Mouse (Mus musculus) C2C12 (cell line): Measurements from ENCODE around the gene Olfr49. TPM values are rescaled to one million over a fixed set of nuclear protein-coding genes. Genes with fewer than 3 reads are reported as not detected.

Experiments used
- H3K27me3 ChIP-seq: one replicate; pipeline ENCODE4 v1.6.1; 2011; ENCODE audit not compliant: control insufficient read depth, insufficient read depth, insufficient read length
- H3K36me3 ChIP-seq: one replicate; pipeline ENCODE4 v1.6.1; 2011; ENCODE audit not compliant: control insufficient read depth, insufficient read depth
- H3K4me3 ChIP-seq: one replicate; pipeline ENCODE4 v1.5.1; 2011; ENCODE audit warnings: mild to moderate bottlenecking, control low read depth; ENCODE audit not compliant: poor library complexity, insufficient read depth, severe bottlenecking
- H3K79me2 ChIP-seq: one replicate; pipeline ENCODE4 v1.6.1; 2011; ENCODE audit not compliant: control insufficient read depth, insufficient read depth
- H3K79me3 ChIP-seq: one replicate; pipeline ENCODE4 v1.6.1; 2011; ENCODE audit warnings: low read depth, control low read depth
- H3ac ChIP-seq: one replicate; pipeline ENCODE3; 2011; ENCODE audit warnings: low read depth; ENCODE audit not compliant: control insufficient read depth, insufficient read length
- CEBPB ChIP-seq: IDR thresholded peaks from one replicate; pipeline ENCODE4 v1.6.1; 2011; ENCODE audit warnings: low read depth, mild to moderate bottlenecking, control low read depth, moderate library complexity
- CTCF ChIP-seq: IDR thresholded peaks from one replicate; pipeline ENCODE4 v1.5.1; 2011; ENCODE audit not compliant: control insufficient read depth, insufficient read depth, insufficient read length
- FOSL1 ChIP-seq: IDR thresholded peaks from one replicate; pipeline ENCODE4 v1.8.0; 2011; ENCODE audit warnings: mild to moderate bottlenecking, low read length; ENCODE audit not compliant: poor library complexity, insufficient read depth, severe bottlenecking
- MAX ChIP-seq: IDR thresholded peaks from one replicate; pipeline ENCODE4 v1.6.1; 2011; ENCODE audit warnings: mild to moderate bottlenecking, control low read depth
- MYOD1 ChIP-seq: IDR thresholded peaks from one replicate; pipeline ENCODE4 v1.6.1; 2011; ENCODE audit warnings: low read depth; ENCODE audit not compliant: control insufficient read depth, insufficient read length
- MYOG ChIP-seq: IDR thresholded peaks from one replicate; pipeline ENCODE4 v1.6.1; 2011; ENCODE audit not compliant: control insufficient read depth, insufficient read length; ENCODE audit errors: extremely low read depth
- USF1 ChIP-seq: IDR thresholded peaks from one replicate; pipeline ENCODE4 v1.6.1; 2011; ENCODE audit warnings: low read depth, mild to moderate bottlenecking, control low read depth, moderate library complexity
- polyA plus RNA-seq: library from polyadenylated mRNA; unstranded; fragments of >200 nt; fragmentation: generic; extraction: Trizol; gene quantifications from one replicate; pipeline ENCODE4 v1.2.1, GENCODE M21; 2012; ENCODE audit warnings: missing spikeins

The Olfr49 gene
- polyA plus RNA-seq, 1 experiment = not detected

GRCm38 (mm10) chr14:54328548-54328947, 43.8 kb upstream of the Olfr49 start:
- peaks cover 3% of the 10 kb centered on the region for H3K27me3 ChIP-seq
- H3K79me2 ChIP-seq = no peaks in the 10 kb centered on the region
- no peaks in the 10 kb centered on the region for H3K79me3 ChIP-seq
- H3K4me3 ChIP-seq = no peak overlapping the region
- H3K36me3 ChIP-seq = no peaks in the 10 kb centered on the region
- TF ChIP-seq CEBPB (no peak), USF1 (no peak), MYOD1 (no peak), CTCF (no peak), MYOG (no peak), FOSL1 (no peak), MAX (no peak)
- H3ac ChIP-seq = no peak overlapping the region

DNA sequence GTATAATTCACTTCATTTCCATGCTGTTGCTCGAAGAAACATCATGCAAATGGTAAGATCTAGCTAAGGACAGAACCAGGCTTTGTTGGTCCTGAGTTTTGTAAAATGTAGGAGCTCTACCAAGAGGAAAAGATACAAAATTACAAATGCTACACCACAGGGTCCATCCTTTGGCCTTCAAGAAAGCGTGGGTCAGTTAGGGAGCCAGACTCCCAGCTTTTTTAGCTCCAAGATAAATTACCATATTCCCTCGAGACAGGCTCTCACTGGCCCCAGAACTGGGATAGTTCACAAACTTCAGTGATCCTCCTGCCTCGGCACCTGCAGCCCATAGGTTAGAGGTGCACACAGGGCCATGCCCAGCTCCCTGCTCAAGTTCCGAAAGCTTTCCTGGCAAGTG, 39.7 kb upstream of the Olfr49 start:
- TF ChIP-seq MYOD1 (no peak), USF1 (no peak), MYOG (no peak), CEBPB (no peak)
- Histone ChIP-seq H3K4me3 (no peak overlapping the region), H3K27me3 (no peaks in the 10 kb centered on the region), H3ac (no peak overlapping the region), H3K79me3 (no peaks in the 10 kb centered on the region), H3K79me2 (no peaks in the 10 kb centered on the region), H3K36me3 (no peaks in the 10 kb centered on the region)

DNA sequence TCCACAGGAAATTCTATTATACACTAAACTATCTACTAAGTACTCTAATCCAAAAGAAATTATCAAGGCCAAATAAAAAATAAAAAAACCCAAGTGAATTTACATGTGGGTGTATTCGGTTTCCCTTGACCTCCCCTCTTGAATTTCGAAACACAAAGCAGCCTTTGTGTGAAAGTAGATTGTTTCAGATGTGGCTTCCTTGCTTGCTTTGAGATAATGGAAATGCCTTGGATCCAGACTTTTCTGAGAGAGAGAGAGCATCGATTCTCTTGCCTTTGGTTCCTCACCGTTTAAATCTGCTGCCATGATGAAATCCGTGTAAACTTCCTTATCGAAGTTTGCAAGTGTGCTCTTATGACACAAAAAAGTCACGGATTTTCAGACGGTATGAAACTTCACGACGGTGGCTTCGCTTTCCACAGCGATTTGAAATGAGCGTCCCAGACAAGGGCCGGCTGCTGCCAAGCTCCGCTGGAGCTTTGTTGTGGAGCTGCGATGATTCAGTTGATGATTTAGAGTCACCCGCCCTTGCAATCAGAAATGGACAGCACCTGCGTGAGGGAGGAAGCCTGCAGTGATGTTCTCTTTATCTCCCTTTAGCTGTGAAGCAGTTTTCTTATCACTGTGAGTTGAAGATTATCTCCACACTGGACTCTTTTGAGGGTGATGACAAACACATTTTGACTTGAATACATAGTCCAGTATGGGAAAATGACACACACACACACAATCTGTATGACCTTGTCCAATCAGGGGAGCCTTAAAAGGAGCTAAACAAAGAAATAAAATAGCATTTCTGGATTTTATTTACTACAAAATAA, 37.0 kb upstream of the Olfr49 start:
- Histone ChIP-seq H3K79me2 (no peaks in the 10 kb centered on the region), H3K36me3 (no peaks in the 10 kb centered on the region), H3K79me3 (no peaks in the 10 kb centered on the region), H3K4me3 (no peak overlapping the region), H3ac (no peak overlapping the region), H3K27me3 (no peaks in the 10 kb centered on the region)
- TF ChIP-seq MYOG = no peak
- TF ChIP-seq CEBPB = no peak

DNA sequence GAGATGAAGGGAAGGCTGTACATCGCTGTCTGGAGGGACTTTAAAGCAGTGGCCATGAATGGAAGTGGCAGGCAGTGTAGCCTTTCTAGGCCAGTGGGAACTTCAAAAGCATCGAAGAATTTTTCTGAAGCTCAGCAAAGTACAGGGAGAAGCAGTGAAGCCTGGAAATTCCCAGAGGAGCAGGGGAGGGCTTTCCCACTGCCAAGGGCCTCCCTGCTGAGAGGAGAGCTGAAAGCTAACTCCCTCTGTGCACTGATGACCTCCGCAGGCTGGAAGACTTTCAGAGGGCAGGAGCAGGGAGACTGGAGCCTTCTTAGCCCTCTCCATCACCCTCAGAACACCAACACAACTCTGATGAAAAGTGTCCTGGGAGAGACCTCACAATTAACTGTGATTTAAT, 27.0 kb upstream of the Olfr49 start:
- H3K79me2 ChIP-seq = no peaks in the 10 kb centered on the region
- no peak overlapping the region for H3ac ChIP-seq
- TF ChIP-seq MYOD1 (no peak), USF1 (no peak), MAX (no peak), CEBPB (no peak), FOSL1 (no peak), MYOG (no peak), CTCF (no peak)
- H3K27me3 ChIP-seq = no peaks in the 10 kb centered on the region
- H3K36me3 ChIP-seq = no peaks in the 10 kb centered on the region
- H3K79me3 ChIP-seq = no peaks in the 10 kb centered on the region
- H3K4me3 ChIP-seq = no peak overlapping the region

- H3K36me3 ChIP-seq = no peaks in the 10 kb centered on the region
- H3K27me3 ChIP-seq = no peaks in the 10 kb centered on the region
- no peak for TF ChIP-seq MYOG
- TF ChIP-seq MYOD1 = no peak
- TF ChIP-seq CEBPB = no peak
- TF ChIP-seq MAX = no peak
- no peak for TF ChIP-seq USF1
- TF ChIP-seq CTCF = no peak
- TF ChIP-seq FOSL1 = no peak
Observed at GRCm38 (mm10) chr14:54300676-54301075, 15.9 kb upstream of the Olfr49 start.

GRCm38 (mm10) chr14:54300136-54300535, 15.4 kb upstream of the Olfr49 start:
- no peak overlapping the region for H3ac ChIP-seq
- no peak for TF ChIP-seq FOSL1
- TF ChIP-seq CEBPB = no peak
- H3K36me3 ChIP-seq = no peaks in the 10 kb centered on the region
- H3K4me3 ChIP-seq = no peak overlapping the region
- no peaks in the 10 kb centered on the region for H3K27me3 ChIP-seq
- no peaks in the 10 kb centered on the region for H3K79me3 ChIP-seq
- no peaks in the 10 kb centered on the region for H3K79me2 ChIP-seq

More at GRCm38 (mm10) chr14:54300676-54301075, 15.9 kb upstream of the Olfr49 start:
- Histone ChIP-seq H3K79me3 (no peaks in the 10 kb centered on the region), H3ac (no peak overlapping the region), H3K79me2 (no peaks in the 10 kb centered on the region), H3K4me3 (no peak overlapping the region)
